Mouse (Mus musculus) stomach, embryonic 16.5 days (tissue): Measurements from ENCODE around the gene Ola1. TPM values are rescaled to one million over a fixed set of nuclear protein-coding genes. Genes with fewer than 3 reads are reported as not detected.

Source experiments
- ATAC-seq: fragments of 200-750 bp; cut with Nextera tagmentation; 2 replicates; pipeline ENCODE4 v1.8.0; 2017; ENCODE audit warnings: moderate number of reproducible peaks, moderate TSS enrichment; ENCODE audit not compliant: insufficient read depth, low FRiP score
- H3K27ac ChIP-seq: fragments of 300-500 bp; sonication (generic); 2 replicates; pipeline ENCODE4 v1.5.1; 2014; ENCODE audit warnings: low read length
- H3K27me3 ChIP-seq: fragments of 300-500 bp; sonication (generic); 2 replicates; pipeline ENCODE4 v1.6.1; 2014; ENCODE audit warnings: low read length, control low read depth, mixed read lengths; ENCODE audit not compliant: control insufficient read depth, insufficient read depth
- H3K36me3 ChIP-seq: fragments of 300-500 bp; sonication (generic); 2 replicates; pipeline ENCODE4 v1.6.1; 2014; ENCODE audit warnings: low read length; ENCODE audit not compliant: control insufficient read depth, insufficient read depth
- H3K4me1 ChIP-seq: fragments of 300-500 bp; sonication (generic); 2 replicates; pipeline ENCODE4 v1.6.1; 2014; ENCODE audit warnings: low read length, control low read depth, mixed read lengths; ENCODE audit not compliant: control insufficient read depth, insufficient read depth
- H3K4me2 ChIP-seq: fragments of 300-500 bp; sonication (generic); 2 replicates; pipeline ENCODE4 v1.6.1; 2014; ENCODE audit warnings: low read depth, low read length, mixed read lengths
- H3K4me3 ChIP-seq: fragments of 300-500 bp; sonication (generic); replicated peaks from 2 replicates; pipeline ENCODE4 v1.5.1; 2014; ENCODE audit warnings: mild to moderate bottlenecking, low read length
- H3K9ac ChIP-seq: fragments of 300-500 bp; sonication (generic); 2 replicates; pipeline ENCODE4 v1.6.1; 2014; ENCODE audit warnings: low read length
- H3K9me3 ChIP-seq: fragments of 300-500 bp; sonication (generic); replicated peaks from 2 replicates; pipeline ENCODE4 v1.6.1; 2016; ENCODE audit warnings: low read length, control low read depth; ENCODE audit not compliant: control insufficient read depth
- WGBS: fragments of 180-500 bp; shearing (Covaris S2); extraction: QIAGEN DNeasy Blood & Tissue Kit; methylation state at CpG from one replicate; pipeline ENCODE4 v1.1.7; 2014; 5-methylcytosine and 5-hydroxymethylcytosine counted together
- polyA plus RNA-seq: library from polyadenylated mRNA; unstranded; fragments of >200 nt; fragmentation: Nextera tagmentation; extraction: Ambion mirVana; gene quantifications from 2 replicates; pipeline ENCODE4 v1.2.1, GENCODE M21; 2015

Gene Ola1
- polyA plus RNA-seq, result 77.9 and 80.8 TPM in 2 replicates

DNA sequence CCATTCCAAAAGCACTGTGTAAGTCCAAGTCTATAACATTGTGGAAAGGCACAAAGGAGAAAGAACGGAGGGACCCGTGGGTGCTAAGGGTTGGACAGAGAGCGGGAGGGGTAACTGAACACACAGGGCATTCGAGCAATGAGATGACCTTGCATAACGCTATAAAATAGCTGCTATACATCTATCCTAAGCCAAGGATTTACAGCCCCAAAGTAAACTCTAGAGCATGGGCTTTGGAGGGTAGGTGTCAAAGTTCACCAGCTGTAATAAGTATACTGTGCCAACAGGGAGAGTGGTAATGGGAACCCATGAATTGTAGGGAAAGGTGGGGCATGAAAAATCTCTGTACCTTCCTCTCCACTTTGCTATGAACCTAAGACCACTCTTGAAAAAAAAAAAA lies at the start of gene Ola1:
Gene Ola1, minus strand, starts transcription at position 12 of the 400 bp plus-strand sequence.
- 76% methylated on average over 5 of the region's 5 CpGs for WGBS
- Histone ChIP-seq H3K9ac (no peak within 1 kb of the TSS), H3K4me3 (no peak within 1 kb of the TSS), H3K27ac (no peak within 1 kb of the TSS), H3K4me1 (no peaks in the 10 kb centered on the region), H3K4me2 (no peak within 1 kb of the TSS), H3K36me3 (no peaks in the 10 kb centered on the region), H3K9me3 (no peaks in the 10 kb centered on the region), H3K27me3 (no peaks in the 10 kb centered on the region)
- ATAC-seq, result no peak

DNA sequence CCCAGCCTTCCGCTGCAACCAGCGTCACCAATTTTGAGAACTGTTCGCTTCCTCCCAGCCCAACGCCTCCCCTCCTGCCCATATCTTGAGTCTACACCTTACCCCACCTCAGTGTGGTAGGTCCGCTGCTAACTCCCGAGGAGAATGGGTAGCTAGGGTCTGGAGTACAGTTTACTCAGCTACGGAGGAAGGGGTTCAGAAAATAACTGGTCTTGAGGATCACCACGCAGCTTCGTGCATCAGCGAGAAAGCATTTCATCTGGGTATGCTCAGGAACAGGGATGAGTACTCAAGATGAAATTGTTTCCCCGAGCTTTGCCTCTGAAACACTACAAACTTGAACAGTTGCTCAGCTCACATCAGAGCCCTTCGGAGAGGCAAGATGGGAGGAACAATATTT lies 49.6 kb upstream of the Ola1 start:
- Histone ChIP-seq H3K4me1 (peaks cover 23% of the 10 kb centered on the region), H3K9ac (no peak overlapping the region), H3K4me3 (no peak overlapping the region), H3K27me3 (peaks cover 81% of the 10 kb centered on the region), H3K36me3 (no peaks in the 10 kb centered on the region), H3K9me3 (no peaks in the 10 kb centered on the region), H3K4me2 (no peak overlapping the region), H3K27ac (no peak overlapping the region)
- no peak for ATAC-seq
- WGBS, result 4% methylated on average over 12 of the region's 12 CpGs

DNA sequence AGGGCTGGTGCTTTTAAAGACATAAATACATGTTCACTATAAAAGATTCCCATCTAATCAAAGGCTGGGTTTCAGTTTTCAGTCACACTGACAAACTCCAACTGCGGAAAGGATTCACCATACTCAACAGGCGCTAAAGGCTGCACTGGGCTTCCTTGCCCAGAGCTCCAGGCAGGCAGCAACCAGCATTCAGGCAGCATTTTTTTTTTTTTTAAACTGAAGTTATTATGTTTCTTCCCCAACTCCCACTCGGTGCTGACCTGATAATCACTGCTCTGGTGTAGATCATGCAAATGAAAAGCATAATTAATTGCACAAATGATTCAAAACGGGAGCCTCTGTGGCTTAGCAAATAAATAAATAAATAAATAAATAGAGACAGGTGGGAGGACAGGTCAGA lies 49.1 kb upstream of the Ola1 start:
- no peak for ATAC-seq
- H3K9ac ChIP-seq, result no peak overlapping the region
- H3K9me3 ChIP-seq, result no peaks in the 10 kb centered on the region
- no peak overlapping the region for H3K4me2 ChIP-seq
- H3K4me3 ChIP-seq, result no peak overlapping the region
- no peaks in the 10 kb centered on the region for H3K36me3 ChIP-seq
- no peak overlapping the region for H3K27ac ChIP-seq
- WGBS, result 7% methylated on average over 4 of the region's 4 CpGs
- H3K4me1 ChIP-seq, result peaks cover 21% of the 10 kb centered on the region
- peaks cover 85% of the 10 kb centered on the region for H3K27me3 ChIP-seq

DNA sequence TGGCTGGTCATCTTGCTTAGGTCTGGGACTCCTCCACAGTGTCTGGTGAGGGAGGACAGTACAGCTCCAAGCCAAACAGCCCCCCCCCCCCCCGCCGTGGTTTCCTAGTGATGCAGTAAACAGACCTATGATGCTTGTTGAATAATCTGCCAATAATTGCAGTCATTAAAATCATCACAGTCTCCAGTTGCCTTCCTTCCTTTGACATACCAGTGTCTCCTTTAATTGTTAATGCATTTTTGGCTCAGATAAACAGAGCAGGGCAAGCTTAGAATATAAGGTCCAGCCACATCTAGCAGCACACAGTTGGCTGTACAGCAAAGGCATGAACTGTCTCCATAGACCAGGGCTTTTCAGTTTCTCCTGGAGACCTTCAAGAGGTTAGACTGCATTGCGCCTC lies 48.5 kb upstream of the Ola1 start:
- Histone ChIP-seq H3K36me3 (no peaks in the 10 kb centered on the region), H3K27ac (no peak overlapping the region), H3K9me3 (no peaks in the 10 kb centered on the region), H3K9ac (no peak overlapping the region), H3K4me3 (no peak overlapping the region), H3K4me1 (peaks cover 19% of the 10 kb centered on the region), H3K27me3 (peaks cover 87% of the 10 kb centered on the region), H3K4me2 (no peak overlapping the region)
- 20% methylated on average over 3 of the region's 3 CpGs for WGBS
- no peak for ATAC-seq

DNA sequence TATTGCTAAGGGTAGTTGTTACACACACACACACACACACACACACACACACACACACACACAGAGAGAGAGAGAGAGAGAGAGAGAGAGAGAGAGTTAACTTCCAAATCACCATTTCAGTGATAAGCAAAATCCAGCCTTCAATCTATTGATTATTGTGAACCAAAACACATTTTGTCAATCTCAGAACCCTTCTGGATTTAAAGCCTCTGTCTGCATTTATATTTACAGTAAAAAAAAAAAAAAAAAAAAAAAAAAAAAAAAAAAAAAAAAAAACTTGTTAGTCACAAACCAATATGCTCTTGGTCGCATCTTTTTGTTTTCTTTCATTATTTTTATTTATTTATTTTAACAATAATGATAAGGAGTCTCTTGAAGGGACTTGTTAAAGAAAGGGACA lies 47.9 kb upstream of the Ola1 start:
- H3K4me3 ChIP-seq, result no peak overlapping the region
- no peaks in the 10 kb centered on the region for H3K36me3 ChIP-seq
- H3K9me3 ChIP-seq, result no peaks in the 10 kb centered on the region
- peaks cover 85% of the 10 kb centered on the region for H3K27me3 ChIP-seq
- no peak for ATAC-seq
- no peak overlapping the region for H3K27ac ChIP-seq
- H3K9ac ChIP-seq, result no peak overlapping the region
- H3K4me2 ChIP-seq, result no peak overlapping the region
- 43% methylated on average over 1 of the region's 1 CpGs for WGBS
- peaks cover 16% of the 10 kb centered on the region for H3K4me1 ChIP-seq

DNA sequence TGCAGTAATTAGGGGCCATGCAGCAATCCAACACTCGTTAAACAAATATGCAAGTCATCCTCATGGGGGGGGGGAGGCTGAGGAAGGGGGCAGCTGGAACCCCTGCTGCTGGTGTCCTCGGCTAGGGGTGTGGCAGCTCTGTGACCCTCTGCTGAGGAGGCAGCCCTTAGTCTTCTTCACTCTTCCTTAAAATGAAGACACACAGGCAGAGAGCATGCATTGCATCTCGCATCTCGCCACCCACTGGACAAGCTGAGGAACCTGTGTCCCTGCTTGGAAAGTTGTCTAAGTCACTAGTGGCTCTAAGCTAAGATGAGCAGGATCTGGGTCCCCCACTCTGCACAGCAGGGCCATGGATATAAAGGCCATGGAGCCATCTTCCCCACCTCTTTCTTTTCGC lies 47.3 kb upstream of the Ola1 start:
- Histone ChIP-seq H3K4me1 (peaks cover 13% of the 10 kb centered on the region), H3K9me3 (peaks cover 2% of the 10 kb centered on the region), H3K27me3 (peaks cover 79% of the 10 kb centered on the region), H3K36me3 (no peaks in the 10 kb centered on the region), H3K4me3 (no peak overlapping the region), H3K9ac (no peak overlapping the region), H3K27ac (no peak overlapping the region), H3K4me2 (no peak overlapping the region)
- ATAC-seq, result no peak
- WGBS, result 9% methylated on average over 5 of the region's 5 CpGs

DNA sequence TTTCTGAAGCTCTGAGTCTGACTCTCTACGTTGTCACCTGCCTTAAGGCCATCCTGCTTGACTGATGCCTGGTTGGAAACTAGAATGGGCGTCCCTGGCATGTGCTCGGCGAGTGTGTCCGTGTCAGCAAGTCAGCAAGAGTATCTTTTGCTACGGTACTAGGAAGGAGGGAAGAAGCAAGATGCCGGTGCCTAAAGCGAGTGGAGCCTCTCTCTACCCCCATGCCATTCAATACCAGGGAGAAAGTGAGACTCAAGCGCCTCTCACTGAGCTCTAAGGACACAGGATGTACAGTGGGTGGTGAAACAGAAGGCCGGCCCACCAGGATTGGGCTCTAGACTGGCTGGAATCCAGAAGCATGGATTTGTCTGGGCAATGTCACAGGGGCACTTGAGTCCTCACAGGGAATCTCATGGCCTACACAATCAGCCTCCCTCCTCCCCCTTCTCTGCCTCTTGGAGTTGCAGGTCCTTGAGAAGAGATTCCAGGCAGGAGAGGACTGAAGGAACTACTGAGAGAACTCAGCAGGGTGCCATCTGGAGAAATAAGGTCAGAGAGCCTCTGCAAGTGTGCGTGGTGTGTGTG lies 46.0 kb upstream of the Ola1 start:
- 7% methylated on average over 11 of the region's 11 CpGs for WGBS
- peaks cover 13% of the 10 kb centered on the region for H3K4me1 ChIP-seq
- peaks cover 67% of the 10 kb centered on the region for H3K27me3 ChIP-seq
- H3K4me3 ChIP-seq, result peak overlapping the region; percentile 50
- H3K9ac ChIP-seq, result no peak overlapping the region
- H3K27ac ChIP-seq, result no peak overlapping the region
- ATAC-seq, result no peak
- H3K36me3 ChIP-seq, result no peaks in the 10 kb centered on the region
- peak overlapping the region; percentile 74 for H3K4me2 ChIP-seq
- peaks cover 3% of the 10 kb centered on the region for H3K9me3 ChIP-seq

DNA sequence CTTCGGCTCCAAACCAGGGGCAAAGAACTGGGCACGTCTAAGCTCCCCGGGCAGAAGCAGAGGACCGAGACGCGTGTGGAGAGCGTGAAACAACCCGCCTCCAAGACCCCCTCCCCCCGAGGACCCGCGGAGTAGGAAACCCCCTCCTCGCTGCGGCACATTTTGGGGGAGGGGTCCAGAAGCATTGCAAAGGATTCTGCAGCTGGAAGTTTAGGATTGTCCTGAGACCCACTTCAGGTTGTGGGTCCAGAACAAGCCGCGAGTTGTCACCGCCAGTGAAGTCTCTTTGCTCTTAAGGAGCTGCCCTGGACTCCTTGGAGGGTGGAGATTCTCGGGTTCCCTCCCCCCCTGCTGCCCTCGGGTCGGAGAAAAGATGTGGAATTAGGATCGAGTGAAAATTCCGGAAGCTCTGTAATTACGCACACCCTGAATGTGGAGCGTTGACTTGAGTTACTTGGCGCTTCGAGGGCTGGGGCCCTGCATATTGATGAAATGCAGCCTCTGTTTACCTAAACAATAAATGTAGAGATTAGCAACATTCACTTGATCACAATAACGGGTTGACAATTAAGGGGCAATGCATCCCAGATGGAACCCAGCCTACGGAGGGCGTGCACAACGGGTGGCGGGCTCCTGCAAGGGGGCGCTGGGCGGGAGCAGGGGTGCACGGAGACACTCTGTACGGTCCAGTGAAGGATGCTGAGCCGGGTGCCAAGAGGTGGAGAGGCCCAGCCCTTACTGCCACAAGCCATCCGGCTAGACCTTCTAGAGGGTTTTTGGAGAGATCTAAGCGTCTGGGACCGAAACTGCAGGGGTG lies 45.3 kb upstream of the Ola1 start:
- Histone ChIP-seq H3K9me3 (peaks cover 3% of the 10 kb centered on the region), H3K36me3 (no peaks in the 10 kb centered on the region), H3K4me2 (peak overlapping the region; percentile 74), H3K4me3 (peak overlapping the region; percentile 50), H3K27ac (no peak overlapping the region), H3K4me1 (peaks cover 13% of the 10 kb centered on the region), H3K9ac (peak overlapping the region; percentile 44; the same call in 1 of the 2 replicates), H3K27me3 (peaks cover 62% of the 10 kb centered on the region)
- 2% methylated on average over 38 of the region's 38 CpGs for WGBS
- 0 out of 2 replicates have a peak, but pooled peaks have one; percentile 44 for ATAC-seq

DNA sequence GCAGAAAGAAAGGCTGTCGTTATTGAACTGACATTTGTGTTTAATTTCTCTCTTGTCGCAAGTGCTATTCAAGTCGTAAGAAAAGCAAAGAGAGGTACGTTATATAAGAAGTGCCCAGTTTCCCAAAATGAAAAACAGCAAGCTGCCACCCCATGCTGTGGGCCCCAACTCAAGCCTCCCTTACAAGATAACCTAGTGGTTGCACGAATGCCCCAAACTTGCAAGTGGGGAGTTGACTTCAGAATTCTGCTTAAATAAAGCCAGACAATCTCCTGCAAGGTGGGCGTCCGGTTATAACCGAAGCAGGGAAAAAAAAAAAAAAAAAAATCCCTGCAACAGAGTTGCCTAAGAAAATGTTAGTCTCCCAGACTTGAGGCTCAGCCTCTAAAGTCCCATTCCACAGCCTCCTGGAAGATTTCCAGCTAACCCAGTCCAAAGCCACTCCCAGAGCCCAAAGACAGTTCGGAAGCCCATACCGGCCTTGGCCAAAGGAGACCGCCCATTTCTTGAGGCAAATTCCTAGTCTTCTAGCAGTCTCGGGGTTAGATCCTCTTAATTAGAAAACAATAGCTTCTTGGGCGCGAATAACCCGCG lies 44.5 kb upstream of the Ola1 start:
- Histone ChIP-seq H3K27ac (no peak overlapping the region), H3K4me3 (peak overlapping the region; percentile 50), H3K36me3 (no peaks in the 10 kb centered on the region), H3K4me2 (peak overlapping the region; percentile 74), H3K9ac (peak overlapping the region; percentile 44; the same call in 1 of the 2 replicates), H3K9me3 (peaks cover 3% of the 10 kb centered on the region), H3K27me3 (peaks cover 55% of the 10 kb centered on the region), H3K4me1 (peaks cover 13% of the 10 kb centered on the region)
- no peak for ATAC-seq
- 12% methylated on average over 16 of the region's 16 CpGs for WGBS
